Mouse (Mus musculus): ENCODE data around the gene R3hdm4. TPM values are rescaled to one million over a fixed set of nuclear protein-coding genes. Genes with fewer than 3 reads are reported as not detected.

The R3hdm4 gene
- polyA plus RNA-seq, 1 experiment, result 86.3 TPM

DNA sequence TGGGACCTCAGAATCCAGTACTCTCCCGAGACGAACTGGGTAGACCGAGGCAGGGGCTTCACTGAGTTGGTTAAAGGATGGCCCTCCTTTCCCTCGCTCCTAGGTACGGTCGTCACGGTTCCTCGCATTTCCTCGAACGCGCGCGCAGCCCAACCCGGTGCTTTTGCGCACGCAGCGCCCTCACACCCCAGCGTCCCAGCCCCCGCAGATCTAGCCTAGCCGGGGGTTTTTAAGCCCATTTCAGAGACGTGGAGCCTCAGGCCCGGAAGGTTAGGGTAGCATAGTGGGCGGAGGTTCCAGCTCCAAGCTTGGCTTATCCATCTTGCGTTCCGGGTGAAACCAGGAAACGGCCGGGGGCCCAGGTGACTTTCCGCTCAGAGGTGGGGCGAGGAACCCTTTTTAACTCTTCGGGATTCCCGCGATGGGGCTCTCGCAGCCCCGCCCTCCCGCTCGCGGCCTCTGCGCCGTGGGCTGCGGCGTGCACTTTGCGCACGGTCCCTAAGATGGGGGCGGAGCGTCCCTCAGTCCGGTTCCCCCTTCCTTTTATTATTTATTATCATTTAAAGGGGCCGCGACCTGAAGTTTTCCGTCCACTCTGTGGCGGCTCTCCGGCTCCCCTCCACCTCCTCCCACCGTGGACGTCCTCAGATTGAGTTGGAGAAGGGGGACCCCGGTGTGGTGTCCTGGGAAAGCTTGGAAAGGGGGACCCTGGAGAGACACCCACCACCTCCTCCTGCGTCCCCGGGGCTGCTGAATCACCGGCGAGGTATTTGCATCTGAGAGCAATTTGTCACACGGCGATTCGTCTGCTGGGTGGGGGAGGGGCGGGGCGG is 5.7 kb upstream of the R3hdm4 start, which contains the start of gene Arid3a:
Gene Arid3a (plus strand): TSS at position 553 of the 833 bp plus-strand sequence.
- no peaks in the 10 kb centered on the region for H3K4me1 ChIP-seq (ENCODE audit: control insufficient read depth, insufficient read depth, low read length)
- peak within 1 kb of the TSS; percentile 74 for H3K27ac ChIP-seq (ENCODE audit: insufficient read depth, low read length)
- H3K4me3 ChIP-seq (ENCODE audit: insufficient read depth, low read length), result peak within 1 kb of the TSS; percentile 87
- TF ChIP-seq CTCF (IDR thresholded peaks at IDR 0.05; ENCODE audit: borderline replicate concordance, insufficient read depth, low read length), result no peak
- 0 out of 2 replicates have a peak, but pooled peaks have one; percentile 4 for TF ChIP-seq POLR2A (IDR thresholded peaks at IDR 0.05; ENCODE audit: low read depth, low read length)

GRCm38 (mm10) chr10:79925785-79926490 is 4.9 kb upstream of the R3hdm4 start:
- Histone ChIP-seq H3K4me1 (ENCODE audit: control insufficient read depth, insufficient read depth, low read length) (no peaks in the 10 kb centered on the region), H3K27ac (ENCODE audit: insufficient read depth, low read length) (no peak overlapping the region), H3K4me3 (ENCODE audit: insufficient read depth, low read length) (peak overlapping the region; percentile 87)
- no peak for TF ChIP-seq POLR2A (IDR thresholded peaks at IDR 0.05; ENCODE audit: low read depth, low read length)

GRCm38 (mm10) chr10:79924998-79925784 is 4.2 kb upstream of the R3hdm4 start:
- H3K27ac ChIP-seq (ENCODE audit: insufficient read depth, low read length), result no peak overlapping the region
- no peaks in the 10 kb centered on the region for H3K4me1 ChIP-seq (ENCODE audit: control insufficient read depth, insufficient read depth, low read length)
- H3K4me3 ChIP-seq (ENCODE audit: insufficient read depth, low read length), result no peak overlapping the region
- TF ChIP-seq POLR2A (IDR thresholded peaks at IDR 0.05; ENCODE audit: low read depth, low read length), result no peak
- TF ChIP-seq CTCF (IDR thresholded peaks at IDR 0.05; ENCODE audit: borderline replicate concordance, insufficient read depth, low read length), result peak; percentile 94

DNA sequence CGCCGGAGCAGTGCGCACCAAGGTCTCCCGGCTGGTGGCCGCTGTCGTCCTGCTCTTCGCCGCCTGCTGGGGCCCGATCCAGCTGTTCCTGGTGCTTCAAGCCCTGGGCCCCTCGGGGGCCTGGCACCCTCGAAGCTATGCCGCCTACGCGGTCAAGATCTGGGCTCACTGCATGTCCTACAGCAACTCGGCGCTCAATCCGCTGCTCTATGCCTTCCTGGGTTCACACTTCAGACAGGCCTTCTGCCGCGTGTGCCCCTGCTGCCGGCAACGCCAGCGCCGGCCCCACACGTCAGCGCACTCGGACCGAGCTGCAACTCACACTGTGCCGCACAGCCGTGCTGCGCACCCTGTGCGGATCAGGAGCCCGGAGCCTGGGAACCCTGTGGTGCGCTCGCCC is 564 bp upstream of the R3hdm4 start:
- H3K27ac ChIP-seq (ENCODE audit: insufficient read depth, low read length), result no peak overlapping the region
- TF ChIP-seq POLR2A (IDR thresholded peaks at IDR 0.05; ENCODE audit: low read depth, low read length) (no peak), CTCF (IDR thresholded peaks at IDR 0.05; ENCODE audit: borderline replicate concordance, insufficient read depth, low read length) (no peak)
- H3K4me3 ChIP-seq (ENCODE audit: insufficient read depth, low read length), result no peak overlapping the region
- no peaks in the 10 kb centered on the region for H3K4me1 ChIP-seq (ENCODE audit: control insufficient read depth, insufficient read depth, low read length)

DNA sequence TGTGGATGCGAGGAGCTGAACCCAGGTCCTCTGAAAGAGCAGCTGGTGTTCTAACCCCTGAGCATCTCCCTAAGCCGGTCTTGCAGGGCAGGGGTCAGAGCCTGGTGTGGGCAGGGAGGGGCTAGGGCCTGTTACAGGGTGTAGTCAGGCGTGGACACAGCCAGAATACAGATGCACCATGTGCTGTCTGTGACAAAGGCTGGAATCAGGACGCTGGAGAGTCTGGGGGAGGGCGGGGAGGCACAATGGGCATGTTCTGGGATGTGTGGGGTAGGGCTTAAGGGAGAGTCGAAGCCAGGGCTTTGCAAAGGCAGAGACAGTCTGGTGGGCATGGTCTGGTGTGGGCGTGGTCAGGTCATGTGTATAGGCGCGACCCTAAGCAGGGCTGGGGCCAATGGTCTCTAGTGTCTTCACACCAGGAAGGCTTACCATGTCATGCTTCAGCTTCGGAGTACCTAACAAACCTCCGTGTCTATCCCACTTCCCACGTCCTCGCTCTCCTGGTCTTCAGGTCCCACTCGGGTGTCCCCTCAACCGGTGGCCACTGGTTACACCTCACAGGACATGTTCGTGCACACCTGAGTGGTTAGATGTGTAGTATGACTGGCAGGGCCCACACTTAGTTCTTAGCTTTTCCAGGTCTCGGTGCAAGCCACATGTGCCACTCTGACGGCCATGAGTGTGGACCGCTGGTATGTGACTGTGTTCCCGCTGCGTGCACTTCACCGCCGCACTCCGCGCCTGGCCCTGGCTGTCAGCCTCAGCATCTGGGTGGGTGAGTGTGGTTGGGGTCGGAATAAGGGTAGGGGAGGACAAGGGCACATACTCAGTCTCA is 735 bp downstream of the R3hdm4 start:
- Histone ChIP-seq H3K27ac (ENCODE audit: insufficient read depth, low read length) (no peak overlapping the region), H3K4me1 (ENCODE audit: control insufficient read depth, insufficient read depth, low read length) (no peaks in the 10 kb centered on the region; the same call in 1 of the 2 replicates), H3K4me3 (ENCODE audit: insufficient read depth, low read length) (no peak overlapping the region)
- TF ChIP-seq POLR2A (IDR thresholded peaks at IDR 0.05; ENCODE audit: low read depth, low read length), result no peak
- TF ChIP-seq CTCF (IDR thresholded peaks at IDR 0.05; ENCODE audit: borderline replicate concordance, insufficient read depth, low read length), result no peak

- H3K4me3 ChIP-seq (ENCODE audit: insufficient read depth, low read length), result no peak overlapping the region
- no peaks in the 10 kb centered on the region; the same call in 1 of the 2 replicates for H3K4me1 ChIP-seq (ENCODE audit: control insufficient read depth, insufficient read depth, low read length)
- no peak overlapping the region for H3K27ac ChIP-seq (ENCODE audit: insufficient read depth, low read length)
- no peak for TF ChIP-seq POLR2A (IDR thresholded peaks at IDR 0.05; ENCODE audit: low read depth, low read length)
- TF ChIP-seq CTCF (IDR thresholded peaks at IDR 0.05; ENCODE audit: borderline replicate concordance, insufficient read depth, low read length), result no peak
Measured at GRCm38 (mm10) chr10:79919251-79919849, 1.7 kb downstream of the R3hdm4 start.

- no peak overlapping the region for H3K27ac ChIP-seq (ENCODE audit: insufficient read depth, low read length)
- no peak overlapping the region for H3K4me3 ChIP-seq (ENCODE audit: insufficient read depth, low read length)
- TF ChIP-seq POLR2A (IDR thresholded peaks at IDR 0.05; ENCODE audit: low read depth, low read length), result no peak
- TF ChIP-seq CTCF (IDR thresholded peaks at IDR 0.05; ENCODE audit: borderline replicate concordance, insufficient read depth, low read length), result no peak
- no peaks in the 10 kb centered on the region; the same call in 1 of the 2 replicates for H3K4me1 ChIP-seq (ENCODE audit: control insufficient read depth, insufficient read depth, low read length)
Measured at GRCm38 (mm10) chr10:79918231-79919078, 2.6 kb downstream of the R3hdm4 start.

GRCm38 (mm10) chr10:79917532-79918100 is 3.4 kb downstream of the R3hdm4 start:
- TF ChIP-seq CTCF (IDR thresholded peaks at IDR 0.05; ENCODE audit: borderline replicate concordance, insufficient read depth, low read length) (no peak), POLR2A (IDR thresholded peaks at IDR 0.05; ENCODE audit: low read depth, low read length) (no peak)
- H3K27ac ChIP-seq (ENCODE audit: insufficient read depth, low read length), result no peak overlapping the region
- no peak overlapping the region for H3K4me3 ChIP-seq (ENCODE audit: insufficient read depth, low read length)
- no peaks in the 10 kb centered on the region; the same call in 1 of the 2 replicates for H3K4me1 ChIP-seq (ENCODE audit: control insufficient read depth, insufficient read depth, low read length)

Measured in embryonic fibroblast, embryonic 13.5 days (primary cell).